Mouse (Mus musculus): ENCODE results near the gene Slc25a1. TPM values are rescaled to one million over a fixed set of nuclear protein-coding genes. Genes with fewer than 3 reads are reported as not detected.
A peak's percentile ranks its signal among the peaks of the same experiment; 100 is the strongest.

The Slc25a1 gene
- polyA plus RNA-seq, 1 experiment from 2014 or later, result 22.5 TPM

- H3K9me3 ChIP-seq (replicated peaks), result no peaks in the 10 kb centered on the region
- H3K4me3 ChIP-seq, result peak overlapping the region; percentile 76
- peak overlapping the region; percentile 90 for H3K4me2 ChIP-seq
- whole genome bisulfite sequencing, result 1% methylated on average over 47 of the region's 47 CpGs
- H3K36me3 ChIP-seq, result peaks cover 5% of the 10 kb centered on the region; the same call in 1 of the 2 replicates
- H3K27ac ChIP-seq, result peak overlapping the region; percentile 90
- H3K4me1 ChIP-seq (replicated peaks), result peaks cover 23% of the 10 kb centered on the region
- H3K27me3 ChIP-seq, result peaks cover 37% of the 10 kb centered on the region
- H3K9ac ChIP-seq, result peak overlapping the region; percentile 74
- ATAC-seq (replicated peaks; ENCODE audit: insufficient number of reproducible peaks, insufficient read depth, low FRiP score, low read depth), result peak; percentile 95
Observed at GRCm38 (mm10) chr16:17921325-17922162, 6.5 kb downstream of the Slc25a1 start.

GRCm38 (mm10) chr16:17920586-17920985 lies 7.4 kb downstream of the Slc25a1 start:
- Histone ChIP-seq H3K4me1 (replicated peaks) (peaks cover 22% of the 10 kb centered on the region), H3K9ac (0 out of 2 replicates have a peak overlapping the region, but pooled peaks have one; percentile 4), H3K4me3 (0 out of 2 replicates have a peak overlapping the region, but pooled peaks have one; percentile 76), H3K9me3 (replicated peaks) (no peaks in the 10 kb centered on the region), H3K4me2 (peak overlapping the region; percentile 90), H3K27ac (no peak overlapping the region), H3K36me3 (peaks cover 2% of the 10 kb centered on the region; the same call in 1 of the 2 replicates), H3K27me3 (peaks cover 47% of the 10 kb centered on the region)
- WGBS, result 14% methylated on average over 20 of the region's 20 CpGs
- ATAC-seq (replicated peaks; ENCODE audit: insufficient number of reproducible peaks, insufficient read depth, low FRiP score, low read depth), result no peak

GRCm38 (mm10) chr16:17914307-17915249 lies 13.4 kb downstream of the Slc25a1 start, which contains the start of gene Gsc2:
Gene Gsc2, minus strand, starts transcription at chr16:17915059.
- Histone ChIP-seq H3K27ac (no peak within 1 kb of the TSS), H3K4me3 (peak within 1 kb of the TSS; percentile 43), H3K4me1 (replicated peaks) (peaks cover 21% of the 10 kb centered on the region), H3K4me2 (peak within 1 kb of the TSS; percentile 69), H3K36me3 (no peaks in the 10 kb centered on the region), H3K9me3 (replicated peaks) (no peaks in the 10 kb centered on the region), H3K9ac (peak within 1 kb of the TSS; percentile 5; the same call in 1 of the 2 replicates), H3K27me3 (peaks cover 75% of the 10 kb centered on the region)
- WGBS, result under 1% methylated on average over 106 of the region's 106 CpGs
- ATAC-seq (replicated peaks; ENCODE audit: insufficient number of reproducible peaks, insufficient read depth, low FRiP score, low read depth), result no peak

- peak within 1 kb of the TSS; percentile 89 for H3K4me2 ChIP-seq
- H3K27ac ChIP-seq, result peak within 1 kb of the TSS; percentile 66
- H3K9me3 ChIP-seq (replicated peaks), result no peaks in the 10 kb centered on the region
- H3K36me3 ChIP-seq, result peaks cover 33% of the 10 kb centered on the region
- peak within 1 kb of the TSS; percentile 74 for H3K4me3 ChIP-seq
- peaks cover 21% of the 10 kb centered on the region for H3K4me1 ChIP-seq (replicated peaks)
- H3K9ac ChIP-seq, result peak within 1 kb of the TSS; percentile 72
- peak; percentile 92 for ATAC-seq (replicated peaks; ENCODE audit: insufficient number of reproducible peaks, insufficient read depth, low FRiP score, low read depth)
- peaks cover 46% of the 10 kb centered on the region for H3K27me3 ChIP-seq
- under 1% methylated on average over 35 of the region's 35 CpGs for WGBS
Observed at GRCm38 (mm10) chr16:17911052-17911595, 16.9 kb downstream of the Slc25a1 start, which contains the start of gene Ess2. Gene Ess2, minus strand, starts transcription at chr16:17911348.

- Histone ChIP-seq H3K4me1 (replicated peaks) (no peaks in the 10 kb centered on the region), H3K9ac (no peak within 1 kb of the TSS), H3K4me3 (no peak within 1 kb of the TSS), H3K27me3 (no peaks in the 10 kb centered on the region), H3K9me3 (replicated peaks) (no peaks in the 10 kb centered on the region), H3K4me2 (no peak within 1 kb of the TSS), H3K27ac (no peak within 1 kb of the TSS), H3K36me3 (peaks cover 47% of the 10 kb centered on the region)
- 88% methylated on average over 14 of the region's 14 CpGs for WGBS
- ATAC-seq (replicated peaks; ENCODE audit: insufficient number of reproducible peaks, insufficient read depth, low FRiP score, low read depth), result no peak
Observed at GRCm38 (mm10) chr16:17898462-17898861, 29.6 kb downstream of the Slc25a1 start, which contains the start of the genes Dgcr2 and Tssk2. Gene Dgcr2, minus strand, starts transcription at chr16:17898562. Gene Tssk2, plus strand, starts transcription at chr16:17898637.

GRCm38 (mm10) chr16:17896091-17896490 lies 31.9 kb downstream of the Slc25a1 start:
- ATAC-seq (replicated peaks; ENCODE audit: insufficient number of reproducible peaks, insufficient read depth, low FRiP score, low read depth), result no peak
- no peak overlapping the region for H3K4me3 ChIP-seq
- H3K27me3 ChIP-seq, result no peaks in the 10 kb centered on the region
- no peak overlapping the region for H3K4me2 ChIP-seq
- H3K9me3 ChIP-seq (replicated peaks), result no peaks in the 10 kb centered on the region
- no peak overlapping the region for H3K9ac ChIP-seq
- peaks cover 12% of the 10 kb centered on the region for H3K4me1 ChIP-seq (replicated peaks)
- no peak overlapping the region for H3K27ac ChIP-seq
- peaks cover 23% of the 10 kb centered on the region; the same call in 1 of the 2 replicates for H3K36me3 ChIP-seq

GRCm38 (mm10) chr16:17893923-17894322 lies 34.1 kb downstream of the Slc25a1 start, which contains the start of gene Tssk1:
Gene Tssk1, plus strand, starts transcription at chr16:17894223.
- Histone ChIP-seq H3K9me3 (replicated peaks) (no peaks in the 10 kb centered on the region), H3K36me3 (peaks cover 4% of the 10 kb centered on the region; the same call in 1 of the 2 replicates), H3K4me1 (replicated peaks) (peaks cover 28% of the 10 kb centered on the region), H3K4me3 (no peak within 1 kb of the TSS), H3K27me3 (no peaks in the 10 kb centered on the region), H3K27ac (no peak within 1 kb of the TSS), H3K9ac (no peak within 1 kb of the TSS), H3K4me2 (no peak within 1 kb of the TSS)
- ATAC-seq (replicated peaks; ENCODE audit: insufficient number of reproducible peaks, insufficient read depth, low FRiP score, low read depth), result no peak
- WGBS, result 74% methylated on average over 2 of the region's 2 CpGs

GRCm38 (mm10) chr16:17892606-17893005 lies 35.4 kb downstream of the Slc25a1 start:
- no peaks in the 10 kb centered on the region for H3K36me3 ChIP-seq
- peak overlapping the region; percentile 72 for H3K27ac ChIP-seq
- H3K4me3 ChIP-seq, result no peak overlapping the region
- no peak for ATAC-seq (replicated peaks; ENCODE audit: insufficient number of reproducible peaks, insufficient read depth, low FRiP score, low read depth)
- H3K9me3 ChIP-seq (replicated peaks), result no peaks in the 10 kb centered on the region
- H3K4me1 ChIP-seq (replicated peaks), result peaks cover 28% of the 10 kb centered on the region
- no peak overlapping the region for H3K4me2 ChIP-seq
- no peaks in the 10 kb centered on the region for H3K27me3 ChIP-seq
- no peak overlapping the region for H3K9ac ChIP-seq
- WGBS, result 37% methylated on average over 3 of the region's 3 CpGs

- H3K36me3 ChIP-seq, result no peaks in the 10 kb centered on the region
- no peaks in the 10 kb centered on the region for H3K9me3 ChIP-seq (replicated peaks)
- no peaks in the 10 kb centered on the region for H3K27me3 ChIP-seq
- under 1% methylated on average over 38 of the region's 38 CpGs for WGBS
- H3K4me3 ChIP-seq, result peak within 1 kb of the TSS; percentile 95
- peak within 1 kb of the TSS; percentile 97 for H3K27ac ChIP-seq
- H3K4me1 ChIP-seq (replicated peaks), result peaks cover 30% of the 10 kb centered on the region
- peak within 1 kb of the TSS; percentile 73 for H3K4me2 ChIP-seq
- peak within 1 kb of the TSS; percentile 96 for H3K9ac ChIP-seq
- peak; percentile 97 for ATAC-seq (replicated peaks; ENCODE audit: insufficient number of reproducible peaks, insufficient read depth, low FRiP score, low read depth)
Observed at GRCm38 (mm10) chr16:17891567-17891959, 36.5 kb downstream of the Slc25a1 start, which contains the start of gene Gm20518. Gene Gm20518, minus strand, starts transcription at chr16:17891671.

- H3K27me3 ChIP-seq, result no peaks in the 10 kb centered on the region
- ATAC-seq (replicated peaks; ENCODE audit: insufficient number of reproducible peaks, insufficient read depth, low FRiP score, low read depth), result peak; percentile 59
- no peaks in the 10 kb centered on the region for H3K36me3 ChIP-seq
- H3K9me3 ChIP-seq (replicated peaks), result no peaks in the 10 kb centered on the region
- WGBS, result under 1% methylated on average over 44 of the region's 44 CpGs
- H3K9ac ChIP-seq, result peak overlapping the region; percentile 96
- H3K4me3 ChIP-seq, result peak overlapping the region; percentile 95
- peak overlapping the region; percentile 97 for H3K27ac ChIP-seq
- peaks cover 30% of the 10 kb centered on the region for H3K4me1 ChIP-seq (replicated peaks)
- H3K4me2 ChIP-seq, result peak overlapping the region; percentile 73
Observed at GRCm38 (mm10) chr16:17890917-17891566, 37.0 kb downstream of the Slc25a1 start.

Measured in heart, embryonic 15.5 days (tissue).